In the genomic region with DNA sequence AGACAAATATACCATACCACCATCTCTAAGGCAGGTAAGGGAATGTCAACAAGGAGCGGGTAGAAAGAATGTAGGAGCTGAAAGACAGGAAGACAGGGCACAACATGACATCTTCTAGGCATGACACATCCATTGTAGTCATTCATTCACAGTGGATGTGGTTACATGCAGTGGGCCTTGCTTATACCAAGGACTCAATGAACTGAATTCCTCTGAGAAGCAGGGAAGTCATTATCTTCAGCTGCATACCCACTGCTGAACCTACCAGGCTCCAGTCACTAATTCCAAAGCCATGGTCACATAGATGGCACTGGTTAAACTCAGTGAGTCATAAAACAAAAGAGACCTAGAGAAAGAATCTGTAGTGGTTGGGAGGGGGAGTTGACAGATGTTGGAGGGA, we compare ENCODE assay signal across 33 mouse cellular contexts.
"Had no signal": no experiment of that assay in that cellular context is flagged by ENCODE, and none has a peak within 500 bp of the region (broad histone marks: within the 10 kb centered on the region; RNA-seq: fewer than 3 reads in every experiment).

No protein-coding gene starts in this region.

- DNase-seq: heart, postnatal 10 days; heart, postnatal 14 days; heart, postnatal 4 days; kidney, adult 11 months; kidney, adult 18-20 months; kidney, adult 2 months; kidney, adult 8-10 months; kidney, adult 9 months; kidney, postnatal 10 days; kidney, postnatal 14 days; kidney, postnatal 36 days; kidney, postnatal 4 days; layer of hippocampus, adult 9-11 months; layer of hippocampus, postnatal 36 days had no signal

- H3K4me2 ChIP-seq: heart, embryonic 11.5 days; heart, embryonic 12.5 days; heart, embryonic 13.5 days; heart, embryonic 15.5 days; hindbrain, embryonic 12.5 days; hindbrain, embryonic 13.5 days; hindbrain, embryonic 14.5 days; hindbrain, embryonic 15.5 days; intestine, embryonic 15.5 days; kidney, embryonic 15.5 days had no signal

- H3K4me1 ChIP-seq: heart, embryonic 12.5 days; heart, embryonic 13.5 days; heart, embryonic 15.5 days; hindbrain, embryonic 10.5 days; hindbrain, embryonic 12.5 days; hindbrain, embryonic 13.5 days; hindbrain, embryonic 15.5 days; intestine, embryonic 15.5 days; kidney, embryonic 15.5 days had no signal

- H3K4me3 ChIP-seq: heart, embryonic 12.5 days; heart, embryonic 13.5 days; heart, embryonic 15.5 days; hindbrain, embryonic 10.5 days; hindbrain, embryonic 12.5 days; hindbrain, embryonic 13.5 days; hindbrain, embryonic 15.5 days; intestine, embryonic 15.5 days; kidney, embryonic 15.5 days; layer of hippocampus, adult 2 months; left cerebral cortex, adult 2 months had no signal

- H3K27ac ChIP-seq: heart, embryonic 13.5 days; heart, embryonic 15.5 days; hindbrain, embryonic 10.5 days; hindbrain, embryonic 12.5 days; hindbrain, embryonic 13.5 days; hindbrain, embryonic 14.5 days; hindbrain, embryonic 15.5 days; hindbrain, postnatal 0 days; intestine, embryonic 15.5 days; kidney, embryonic 15.5 days; kidney, postnatal 0 days; layer of hippocampus, adult 2 months; left cerebral cortex, adult 2 months had no signal

- H3K9ac ChIP-seq: heart, embryonic 12.5 days; heart, embryonic 13.5 days; heart, embryonic 15.5 days; hindbrain, embryonic 12.5 days; hindbrain, embryonic 13.5 days; hindbrain, embryonic 14.5 days; hindbrain, embryonic 15.5 days; intestine, embryonic 15.5 days; kidney, embryonic 15.5 days had no signal

- H3K27me3 ChIP-seq: heart, embryonic 12.5 days; heart, embryonic 13.5 days; heart, embryonic 15.5 days; hindbrain, embryonic 12.5 days; hindbrain, embryonic 13.5 days; hindbrain, embryonic 15.5 days; intestine, embryonic 15.5 days; kidney, embryonic 15.5 days had no signal

- ATAC-seq: hindbrain, embryonic 16.5 days; hindbrain, postnatal 0 days; inflammation-experienced regulatory T-cells, adult 6 months; intestine, embryonic 15.5 days; intestine, embryonic 16.5 days; intestine, postnatal 0 days had no signal

- H3K36me3 ChIP-seq: heart, embryonic 12.5 days; heart, embryonic 13.5 days; heart, embryonic 15.5 days; hindbrain, embryonic 10.5 days; hindbrain, embryonic 12.5 days; hindbrain, embryonic 13.5 days; hindbrain, embryonic 15.5 days; intestine, embryonic 15.5 days; kidney, embryonic 15.5 days had no signal

- H3K9me3 ChIP-seq: heart, embryonic 13.5 days; heart, embryonic 15.5 days; hindbrain, embryonic 10.5 days; hindbrain, embryonic 12.5 days; hindbrain, embryonic 13.5 days; hindbrain, embryonic 15.5 days; intestine, embryonic 15.5 days; kidney, embryonic 15.5 days had no signal
